Mouse (Mus musculus) hindbrain, embryonic 16.5 days (tissue): ENCODE measurements around the gene Cand2. TPM values are rescaled to one million over a fixed set of nuclear protein-coding genes. Genes with fewer than 3 reads are reported as not detected.
"Not testable (repeated sequence)": the region's sequence is repeated elsewhere in the genome, so short reads cannot be mapped to it uniquely, and the experiment has no call there.

Experiments
- ATAC-seq: fragments of 200-750 bp; cut with Nextera tagmentation; 2 replicates; pipeline ENCODE4 v1.8.0; 2017; ENCODE audit warnings: moderate TSS enrichment, moderate library complexity
- H3K27ac ChIP-seq: fragments of 300-500 bp; sonication (generic); 2 replicates; pipeline ENCODE4 v1.5.1; 2014; ENCODE audit warnings: low read depth, mild to moderate bottlenecking, control low read depth, low read length, moderate library complexity
- H3K27me3 ChIP-seq: fragments of 300-500 bp; sonication (generic); replicated peaks from 2 replicates; pipeline ENCODE4 v1.6.1; 2014; ENCODE audit warnings: low read length; ENCODE audit not compliant: control insufficient read depth, insufficient read depth
- H3K36me3 ChIP-seq: fragments of 300-500 bp; sonication (generic); 2 replicates; pipeline ENCODE4 v1.6.1; 2014; ENCODE audit warnings: mild to moderate bottlenecking, low read length, moderate library complexity, mixed read lengths; ENCODE audit not compliant: control insufficient read depth, insufficient read depth
- H3K4me1 ChIP-seq: fragments of 300-500 bp; sonication (generic); 2 replicates; pipeline ENCODE4 v1.6.1; 2014; ENCODE audit warnings: low read depth, low read length; ENCODE audit not compliant: control insufficient read depth, insufficient read depth
- H3K4me2 ChIP-seq: fragments of 300-500 bp; sonication (generic); 2 replicates; pipeline ENCODE4 v1.6.1; 2014; ENCODE audit warnings: mild to moderate bottlenecking, low read length, control low read depth, moderate library complexity
- H3K4me3 ChIP-seq: fragments of 300-500 bp; sonication (generic); 2 replicates; pipeline ENCODE4 v1.5.1; 2014; ENCODE audit warnings: mild to moderate bottlenecking, low read length, control low read depth, moderate library complexity
- H3K9ac ChIP-seq: fragments of 300-500 bp; sonication (generic); 2 replicates; pipeline ENCODE4 v1.6.1; 2014; ENCODE audit warnings: low read depth, mild to moderate bottlenecking, control low read depth, low read length, moderate library complexity
- H3K9me3 ChIP-seq: fragments of 300-500 bp; sonication (generic); 2 replicates; pipeline ENCODE4 v1.6.1; 2014; ENCODE audit warnings: mild to moderate bottlenecking, low read length, moderate library complexity; ENCODE audit not compliant: control insufficient read depth
- WGBS: fragments of 180-500 bp; shearing (Covaris S2); extraction: QIAGEN DNeasy Blood & Tissue Kit; methylation state at CpG from one replicate; pipeline ENCODE4 v1.1.7; 2014; 5-methylcytosine and 5-hydroxymethylcytosine counted together
- polyA plus RNA-seq: library from polyadenylated mRNA; unstranded; fragments of >200 nt; fragmentation: Nextera tagmentation; extraction: Ambion mirVana; gene quantifications from 2 replicates; pipeline ENCODE4 v1.2.1, GENCODE M21; 2015

Gene Cand2
- polyA plus RNA-seq, 1 experiment from 2014 or later, result 10.0 TPM

DNA sequence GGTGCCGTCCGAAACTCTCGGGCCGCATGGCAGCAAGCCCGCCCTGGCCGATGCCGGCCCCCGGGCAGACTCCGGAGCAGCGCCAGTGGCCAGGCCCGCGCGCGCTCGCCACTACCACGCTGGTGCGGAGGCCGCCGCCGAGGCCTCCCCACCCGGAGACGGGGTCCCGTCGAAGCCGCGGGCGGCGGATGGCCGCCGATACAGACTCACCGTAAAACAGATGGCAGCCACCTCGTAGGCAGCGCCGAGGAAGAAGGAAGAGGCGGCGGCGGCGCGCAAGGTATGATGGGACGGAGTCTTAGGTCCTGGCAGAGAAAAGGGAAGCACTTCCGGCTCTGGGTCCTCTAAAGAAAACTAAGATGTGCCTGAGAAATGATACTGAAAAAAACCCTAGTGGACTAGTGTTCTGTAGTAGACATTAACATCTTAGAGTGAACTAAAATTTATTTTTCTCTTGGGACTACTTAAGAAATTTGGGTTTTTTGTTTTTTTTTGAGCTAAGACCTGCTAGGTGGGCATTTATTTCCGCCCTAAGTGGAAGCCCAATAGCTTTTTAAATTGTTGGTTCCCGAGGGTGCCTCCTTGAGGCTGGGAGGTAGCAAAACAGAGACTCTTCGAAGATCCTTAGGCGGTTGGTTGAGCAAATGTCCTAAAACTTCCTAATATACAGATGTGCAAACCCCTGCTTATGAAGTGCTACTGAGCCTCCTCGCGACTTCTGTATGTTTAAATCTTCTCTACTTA, 34.3 kb downstream of the Cand2 start, which contains the start of gene Rpl32:
Gene Rpl32, minus strand, starts transcription at position 260 of the 744 bp plus-strand sequence.
- Histone ChIP-seq H3K4me3 (peak within 1 kb of the TSS; percentile 85), H3K4me2 (peak within 1 kb of the TSS; percentile 75), H3K36me3 (peaks cover 15% of the 10 kb centered on the region), H3K9me3 (no peaks in the 10 kb centered on the region), H3K4me1 (peaks cover 16% of the 10 kb centered on the region), H3K27ac (peak within 1 kb of the TSS; percentile 96), H3K9ac (peak within 1 kb of the TSS; percentile 89), H3K27me3 (no peaks in the 10 kb centered on the region)
- under 1% methylated on average over 47 of the region's 47 CpGs for whole genome bisulfite sequencing
- ATAC-seq, result peak; percentile 91

DNA sequence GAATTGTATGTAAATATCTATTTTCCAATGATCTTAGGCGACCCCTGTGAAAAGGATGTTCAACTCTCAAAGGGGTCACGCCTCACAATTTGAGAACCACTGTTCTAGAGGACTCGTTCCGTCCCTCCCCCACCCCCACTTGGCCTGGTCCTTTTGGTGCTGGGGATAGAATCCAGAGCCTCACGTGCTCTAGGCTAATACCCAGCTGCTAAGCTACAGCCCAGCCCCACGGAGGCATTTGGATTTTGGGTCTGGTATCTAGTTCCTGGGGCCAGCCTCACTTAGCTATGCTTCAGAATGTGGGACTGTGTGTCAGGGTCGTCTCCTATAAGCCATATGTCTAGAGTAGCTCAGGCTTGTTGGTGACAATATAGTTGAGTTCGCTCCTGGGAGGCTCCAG, 37.3 kb downstream of the Cand2 start:
- Histone ChIP-seq H3K9ac (no peak overlapping the region), H3K4me3 (no peak overlapping the region), H3K27me3 (no peaks in the 10 kb centered on the region), H3K4me1 (peaks cover 9% of the 10 kb centered on the region), H3K27ac (no peak overlapping the region), H3K36me3 (no peaks in the 10 kb centered on the region), H3K9me3 (no peaks in the 10 kb centered on the region), H3K4me2 (no peak overlapping the region)
- WGBS, result 69% methylated on average over 8 of the region's 8 CpGs
- no peak for ATAC-seq

DNA sequence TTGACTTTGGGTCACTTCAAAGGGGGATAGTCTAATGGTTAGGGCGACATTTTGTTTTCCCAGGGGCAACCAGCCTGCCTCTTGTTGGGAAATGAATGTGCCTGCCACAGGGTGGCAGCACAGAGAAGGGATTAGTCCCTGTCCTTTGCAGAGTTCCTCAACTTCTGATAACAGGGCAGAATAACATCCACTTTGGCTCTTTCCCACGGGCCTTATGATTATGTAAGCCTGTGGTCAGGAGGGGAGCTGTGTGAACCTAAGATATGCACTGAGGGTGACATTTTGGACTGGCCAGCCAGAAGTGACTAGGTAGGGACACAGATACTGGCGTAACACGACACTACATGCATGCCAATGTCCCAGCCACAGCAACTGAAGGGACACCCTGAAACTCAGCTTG, 39.8 kb downstream of the Cand2 start:
- no peak overlapping the region for H3K4me2 ChIP-seq
- H3K9me3 ChIP-seq, result no peaks in the 10 kb centered on the region
- H3K4me1 ChIP-seq, result no peaks in the 10 kb centered on the region
- H3K9ac ChIP-seq, result no peak overlapping the region
- no peak; the same call in 1 of the 2 replicates for ATAC-seq
- H3K27me3 ChIP-seq, result no peaks in the 10 kb centered on the region
- no peak overlapping the region for H3K27ac ChIP-seq
- no peaks in the 10 kb centered on the region for H3K36me3 ChIP-seq
- 34% methylated on average over 4 of the region's 4 CpGs for WGBS
- no peak overlapping the region for H3K4me3 ChIP-seq

DNA sequence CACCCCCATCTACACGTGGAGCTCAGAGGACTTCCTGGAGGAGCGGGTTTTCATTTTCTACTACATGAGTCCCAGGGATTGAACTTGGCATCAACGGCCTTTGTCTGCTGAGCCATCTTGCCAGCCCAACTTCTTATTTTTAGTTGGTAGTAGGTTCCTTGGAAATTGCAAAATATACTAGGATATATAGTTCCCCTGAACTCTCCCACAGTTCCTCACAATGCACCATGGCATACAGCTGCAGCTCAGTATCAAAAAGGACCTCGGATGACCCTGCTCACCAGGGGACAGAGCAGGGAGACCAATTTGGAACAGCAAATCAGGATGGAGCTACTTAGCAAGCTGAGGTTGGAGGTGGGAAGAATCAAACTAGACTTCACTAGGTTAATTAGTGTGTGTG, 40.7 kb downstream of the Cand2 start:
- H3K4me2 ChIP-seq, result no peak overlapping the region
- no peaks in the 10 kb centered on the region for H3K36me3 ChIP-seq
- H3K9ac ChIP-seq, result no peak overlapping the region
- no peak for ATAC-seq
- H3K4me1 ChIP-seq, result no peaks in the 10 kb centered on the region
- no peaks in the 10 kb centered on the region for H3K9me3 ChIP-seq
- no peak overlapping the region for H3K27ac ChIP-seq
- WGBS, result 82% methylated on average over 4 of the region's 4 CpGs
- no peaks in the 10 kb centered on the region for H3K27me3 ChIP-seq
- no peak overlapping the region for H3K4me3 ChIP-seq

- peak overlapping the region; percentile 27; the same call in 1 of the 2 replicates for H3K9ac ChIP-seq
- no peaks in the 10 kb centered on the region for H3K27me3 ChIP-seq
- WGBS, result 60% methylated on average over 2 of the region's 2 CpGs
- H3K4me2 ChIP-seq, result no peak overlapping the region
- H3K27ac ChIP-seq, result no peak overlapping the region
- H3K36me3 ChIP-seq, result no peaks in the 10 kb centered on the region
- H3K4me3 ChIP-seq, result no peak overlapping the region
- no peak for ATAC-seq
- H3K9me3 ChIP-seq, result no peaks in the 10 kb centered on the region
- no peaks in the 10 kb centered on the region for H3K4me1 ChIP-seq
Measured at GRCm38 (mm10) chr6:115818129-115818528, 43.8 kb downstream of the Cand2 start.

- H3K9ac ChIP-seq, result no peak overlapping the region
- no peaks in the 10 kb centered on the region for H3K9me3 ChIP-seq
- no peak overlapping the region for H3K4me2 ChIP-seq
- WGBS, result 88% methylated on average over 8 of the region's 8 CpGs
- no peaks in the 10 kb centered on the region for H3K36me3 ChIP-seq
- ATAC-seq, result no peak
- no peak overlapping the region for H3K4me3 ChIP-seq
- no peaks in the 10 kb centered on the region for H3K27me3 ChIP-seq
- no peaks in the 10 kb centered on the region for H3K4me1 ChIP-seq
- H3K27ac ChIP-seq, result no peak overlapping the region
Measured at GRCm38 (mm10) chr6:115821216-115821993, 47.1 kb downstream of the Cand2 start.

DNA sequence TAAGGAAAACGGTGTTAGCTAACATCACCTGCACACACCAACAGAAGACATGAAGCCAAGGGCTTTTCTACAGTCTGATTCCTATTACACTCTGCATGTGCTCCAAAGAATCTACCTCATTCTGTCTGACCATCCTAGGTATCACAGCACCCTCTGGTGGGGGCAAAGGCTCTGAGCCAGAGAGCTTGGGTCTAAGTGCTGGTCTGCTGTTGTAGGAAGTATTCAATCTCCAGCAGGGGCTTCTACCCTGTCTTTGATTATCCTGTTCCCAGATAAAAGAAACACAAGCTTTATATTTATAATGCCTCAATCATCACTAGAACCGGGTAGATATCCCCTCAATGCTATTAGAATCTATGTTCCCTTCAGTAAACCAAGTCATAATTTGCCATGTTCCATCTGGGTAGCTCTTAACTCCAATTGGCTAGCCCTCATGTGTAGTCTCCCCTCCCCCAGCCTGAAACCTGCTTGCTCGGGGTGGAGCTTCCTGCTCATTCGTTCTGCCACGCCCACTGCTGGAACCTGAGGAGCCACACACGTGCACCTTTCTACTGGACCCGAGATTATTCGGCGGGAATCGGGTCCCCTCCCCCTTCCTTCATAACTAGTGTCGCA, 49.6 kb downstream of the Cand2 start:
- not testable (repeated sequence) for H3K4me3 ChIP-seq, H3K4me1 ChIP-seq, H3K9ac ChIP-seq, H3K27ac ChIP-seq, H3K36me3 ChIP-seq, H3K27me3 ChIP-seq, H3K9me3 ChIP-seq
- H3K4me2 ChIP-seq, result peak overlapping the region; percentile 22; the same call in 1 of the 2 replicates
- 5% methylated on average over 5 of the region's 11 CpGs for WGBS
- ATAC-seq, result peak; percentile 88

- WGBS, result 83% methylated on average over 6 of the region's 6 CpGs
- no peaks in the 10 kb centered on the region for H3K36me3 ChIP-seq
Measured at GRCm38 (mm10) chr6:115830779-115831601, 56.7 kb downstream of the Cand2 start.

More at GRCm38 (mm10) chr6:115830779-115831601, 56.7 kb downstream of the Cand2 start:
- H3K9me3 ChIP-seq, result no peaks in the 10 kb centered on the region
- H3K4me2 ChIP-seq, result no peak overlapping the region
- no peak overlapping the region for H3K9ac ChIP-seq
- ATAC-seq, result no peak
- H3K4me1 ChIP-seq, result no peaks in the 10 kb centered on the region
- no peak overlapping the region for H3K4me3 ChIP-seq
- no peaks in the 10 kb centered on the region for H3K27me3 ChIP-seq
- H3K27ac ChIP-seq, result no peak overlapping the region
